Mouse (Mus musculus) embryo, embryonic 10.5 days (tissue): ENCODE measurements around the gene Mgll.

Experiments
- DNase-seq: peaks from one replicate; pipeline ENCODE4 v3.0.0-alpha.2; 2015; ENCODE audit warnings: low spot score

Mgll gene

DNA sequence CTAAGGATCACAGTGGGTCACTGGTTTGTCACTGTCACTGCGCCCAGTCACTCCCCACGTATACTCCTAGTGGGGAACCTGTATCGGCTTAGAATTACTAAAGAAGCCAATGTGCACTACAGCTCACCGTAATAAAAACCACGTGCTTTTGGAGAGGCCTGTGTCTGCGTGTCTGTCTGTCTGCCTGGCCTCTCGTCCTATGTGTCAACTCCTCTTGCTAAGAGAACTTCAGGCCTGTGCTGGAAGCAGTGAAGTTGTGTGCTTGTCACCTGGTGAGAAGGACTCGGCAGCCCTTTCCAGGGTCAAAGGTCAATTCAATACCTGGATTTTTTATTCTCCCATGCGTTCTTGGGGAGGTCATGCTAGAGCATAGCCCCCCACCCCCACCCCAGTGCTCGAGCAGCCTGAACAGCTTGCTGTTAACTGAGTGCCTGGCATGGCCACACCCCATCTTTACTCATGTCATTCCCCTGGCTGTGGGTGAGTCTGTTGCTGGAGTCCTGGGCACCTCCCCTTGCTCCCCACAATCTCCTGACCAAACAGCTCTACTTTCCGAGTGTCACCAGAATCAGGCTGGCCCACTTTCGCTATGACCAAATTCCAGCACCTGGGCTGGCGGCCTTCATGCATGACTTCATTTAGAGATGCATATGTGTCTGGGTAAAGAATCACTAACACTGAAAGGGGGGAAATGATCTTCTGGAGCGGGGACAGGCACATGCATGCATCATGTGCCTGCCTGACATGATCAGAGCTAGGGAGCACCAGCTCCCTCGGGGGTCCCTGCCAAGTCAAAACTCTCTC lies 104.2 kb downstream of the Mgll start:
- DNase-seq: no peak

DNA sequence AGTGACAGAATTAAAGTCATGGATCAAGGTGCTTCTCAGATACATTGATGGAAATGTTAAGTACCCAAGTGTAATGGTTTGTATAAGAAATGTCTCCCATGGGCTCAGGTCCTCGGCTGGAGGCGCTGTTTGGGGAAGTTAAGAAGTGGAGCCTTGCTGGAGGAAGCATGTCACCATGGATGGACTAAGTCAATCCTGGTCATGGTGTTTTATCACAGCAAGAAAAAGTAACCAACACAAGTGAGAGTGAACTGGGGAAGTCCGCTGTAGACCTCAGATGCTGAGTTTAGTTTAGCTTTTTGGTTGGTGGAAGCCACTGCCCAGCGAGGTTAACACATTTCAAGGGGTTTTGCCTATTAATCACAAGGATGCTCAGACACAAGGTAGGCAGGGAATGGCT lies 105.4 kb downstream of the Mgll start:
- DNase-seq: no peak

DNA sequence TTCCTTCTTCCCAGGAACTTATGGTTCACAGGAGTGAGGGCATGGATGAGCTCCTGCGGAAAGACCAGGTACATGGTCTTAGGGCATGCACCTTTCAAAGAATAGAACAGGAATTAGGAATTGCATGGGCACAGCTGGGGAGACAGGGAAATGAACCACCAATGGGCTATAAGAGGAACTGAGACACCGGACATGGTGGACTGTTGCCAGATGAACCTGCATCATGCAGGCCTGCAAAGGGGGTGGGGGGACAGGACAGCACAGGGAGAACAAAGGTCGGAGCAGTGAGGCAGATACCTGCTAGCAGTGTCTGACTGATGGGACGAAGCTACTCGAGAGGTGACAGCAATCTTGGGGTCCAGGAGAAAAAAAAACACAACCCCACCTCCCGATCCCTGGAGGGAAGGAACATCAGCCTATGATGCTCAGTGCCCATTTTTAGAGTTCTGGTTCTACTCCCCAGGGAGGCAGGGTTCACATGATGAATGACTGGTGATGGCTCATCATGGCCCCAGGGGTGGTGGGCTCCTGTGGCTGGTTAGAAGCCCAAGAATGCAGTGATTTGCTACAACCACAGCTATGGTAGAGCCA lies 106.0 kb downstream of the Mgll start:
- no peak for DNase-seq

DNA sequence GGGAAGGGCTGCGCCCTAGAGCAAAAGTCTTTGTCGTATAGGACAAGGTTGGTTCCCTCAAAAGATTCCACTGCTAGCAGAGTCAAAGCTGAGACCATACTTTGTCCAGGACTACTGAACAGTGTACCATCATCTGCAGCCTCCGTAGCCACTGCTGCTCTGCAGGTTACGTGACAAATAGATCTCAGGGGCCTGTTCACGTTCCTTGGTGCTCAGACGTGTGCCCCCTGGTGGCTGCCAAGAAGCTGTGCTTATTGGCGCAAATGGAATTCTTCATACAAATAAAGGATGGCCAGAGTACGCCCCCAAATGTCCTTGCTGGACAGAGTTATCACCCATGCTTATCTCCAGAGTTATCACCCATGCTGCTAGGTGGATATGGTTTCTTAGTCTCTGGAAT lies 107.2 kb downstream of the Mgll start:
- DNase-seq: peak; percentile 91

- no peak for DNase-seq
These were observed 108.5 kb downstream of the Mgll start for GRCm38 (mm10) chr6:88832663-88833062.

DNA sequence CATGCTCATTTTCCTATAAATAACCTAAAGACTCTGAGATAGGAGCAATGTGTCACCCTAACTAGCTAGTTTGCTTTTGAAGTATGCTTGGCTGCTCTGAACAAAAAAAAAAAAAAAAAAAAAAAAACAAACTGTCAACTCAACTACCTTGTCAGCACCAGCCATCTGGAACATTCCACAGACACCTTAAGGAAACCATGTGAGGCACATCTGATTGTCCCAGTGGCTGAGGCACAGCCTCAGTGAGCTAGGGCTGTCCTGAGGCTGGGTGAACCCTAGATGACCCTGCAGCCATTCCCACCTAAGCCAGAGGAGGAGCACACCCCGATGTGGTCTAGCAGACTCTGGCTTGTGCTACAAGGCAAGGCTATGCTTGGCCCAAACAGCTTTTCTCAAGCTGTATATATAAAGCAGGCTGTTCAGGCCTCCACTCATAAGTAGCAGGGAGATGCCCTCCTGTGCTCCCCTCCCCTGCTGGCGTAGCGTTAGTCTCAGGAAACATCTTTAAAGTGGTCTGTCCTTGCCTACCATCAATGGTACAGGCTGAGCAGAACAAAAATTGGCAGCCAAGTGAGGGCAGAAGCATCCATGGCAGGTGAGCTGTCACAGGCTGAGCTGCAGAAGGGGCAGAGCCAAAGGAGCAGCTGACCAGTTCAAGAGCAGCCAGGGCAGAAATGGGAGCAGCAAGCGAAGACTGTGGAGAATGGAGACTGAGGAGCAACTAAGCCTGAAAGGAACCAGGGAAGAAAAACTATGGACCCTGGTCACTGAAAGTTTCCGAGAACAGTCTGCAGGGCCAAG lies 109.3 kb downstream of the Mgll start:
- DNase-seq: no peak

DNA sequence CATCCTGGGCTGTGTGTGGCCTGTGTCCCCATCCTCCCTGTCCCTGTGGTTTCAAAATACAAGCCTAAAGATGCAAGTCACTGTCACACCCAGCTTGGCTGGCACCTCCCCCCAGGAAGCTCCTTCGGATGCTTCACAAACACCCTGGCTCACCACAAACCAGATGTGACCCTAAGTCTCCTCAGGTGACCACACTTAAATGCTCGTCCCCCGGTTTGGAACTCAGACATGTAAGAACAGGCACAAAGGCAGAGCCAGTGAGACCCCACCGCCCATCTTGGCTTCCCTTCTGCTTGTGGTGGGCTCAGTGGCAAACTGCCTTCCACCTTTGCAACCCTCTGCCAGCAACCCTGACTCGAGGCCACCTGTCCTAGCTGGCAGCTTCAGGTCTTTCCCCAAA lies 110.8 kb downstream of the Mgll start:
- no peak for DNase-seq

- no peak for DNase-seq
These were observed 112.1 kb downstream of the Mgll start for GRCm38 (mm10) chr6:88836178-88836819.

GRCm38 (mm10) chr6:88837999-88838398 lies 113.8 kb downstream of the Mgll start:
- DNase-seq: no peak

DNA sequence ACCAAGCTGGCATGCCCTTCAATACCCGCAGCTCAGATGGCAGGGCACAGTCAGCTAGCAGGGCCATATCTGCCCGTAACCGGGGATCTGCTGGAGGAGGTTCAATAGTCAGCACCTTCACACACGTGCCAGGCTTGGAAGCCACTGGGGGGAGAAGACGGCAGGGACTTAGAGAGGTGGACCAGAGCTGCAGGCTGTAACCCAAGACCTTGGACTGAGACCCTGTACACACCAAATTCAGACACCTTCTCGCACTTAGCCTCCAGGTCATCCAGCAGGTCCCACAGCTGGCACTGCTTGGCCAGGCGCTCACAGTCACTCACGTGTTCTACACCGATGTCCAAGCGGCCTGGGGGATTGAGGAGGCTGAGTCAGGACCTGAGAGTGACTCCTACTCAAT lies 114.4 kb downstream of the Mgll start:
- DNase-seq: no peak

DNA sequence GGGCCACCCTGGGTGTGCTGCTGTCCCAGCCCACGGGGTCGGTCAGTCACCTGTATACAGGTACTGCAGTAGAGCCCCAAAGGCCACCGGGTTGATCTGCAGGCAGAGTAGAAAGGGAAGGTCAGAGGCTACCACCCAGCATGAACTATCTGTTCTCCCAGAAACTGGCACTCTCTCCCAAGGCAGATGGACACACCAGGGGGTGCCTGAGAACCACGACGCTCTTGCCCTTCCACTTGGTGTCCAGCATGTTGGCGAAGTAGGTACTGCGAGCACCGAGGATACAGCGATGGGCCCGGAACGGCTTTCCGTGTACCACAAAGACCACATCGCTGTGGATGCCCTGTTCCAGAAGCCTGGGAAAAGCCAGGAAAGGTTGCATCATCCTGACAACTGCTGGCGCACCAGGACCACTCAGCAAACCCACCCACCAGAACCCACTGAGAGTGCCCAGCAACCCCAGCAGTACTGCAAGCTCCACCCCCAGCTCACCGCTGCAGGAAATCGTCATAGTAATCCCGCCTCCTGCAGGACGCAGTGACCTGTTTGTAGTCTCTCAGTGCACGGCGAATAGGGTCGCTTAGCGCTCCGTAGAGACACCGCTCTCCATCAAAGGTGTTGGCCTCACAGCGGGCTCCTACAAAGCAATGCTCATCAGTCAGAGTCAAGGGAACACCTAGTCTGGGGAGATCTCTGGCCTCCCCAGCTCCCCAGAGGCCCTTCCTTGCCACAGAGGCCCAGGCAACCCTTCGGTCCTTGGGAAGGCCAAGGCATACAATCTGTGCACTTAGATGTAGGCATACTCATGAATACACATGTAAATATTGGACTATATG lies 115.1 kb downstream of the Mgll start:
- DNase-seq: no peak

DNA sequence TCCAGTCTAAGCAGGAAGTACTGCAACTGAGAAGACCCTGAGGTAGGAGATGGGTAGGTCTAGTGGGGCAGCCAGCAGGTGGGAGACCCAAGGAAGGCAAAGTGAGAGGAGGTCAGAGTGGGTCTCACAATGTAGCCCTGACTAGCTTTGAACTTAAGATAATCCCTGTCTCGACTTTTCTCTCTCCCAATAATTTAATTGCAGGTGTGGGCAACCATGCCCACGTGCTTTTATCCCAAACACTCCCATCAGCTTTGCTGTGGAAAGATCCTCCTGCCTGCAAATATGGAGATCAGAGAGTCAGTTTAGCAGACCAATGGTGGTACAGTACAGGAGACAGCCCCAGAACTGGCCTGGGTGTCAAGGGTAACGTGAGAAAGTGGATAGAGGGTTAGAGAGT lies 116.0 kb downstream of the Mgll start:
- DNase-seq: no peak

- DNase-seq: no peak
These were observed 116.7 kb downstream of the Mgll start for GRCm38 (mm10) chr6:88840791-88841513.

DNA sequence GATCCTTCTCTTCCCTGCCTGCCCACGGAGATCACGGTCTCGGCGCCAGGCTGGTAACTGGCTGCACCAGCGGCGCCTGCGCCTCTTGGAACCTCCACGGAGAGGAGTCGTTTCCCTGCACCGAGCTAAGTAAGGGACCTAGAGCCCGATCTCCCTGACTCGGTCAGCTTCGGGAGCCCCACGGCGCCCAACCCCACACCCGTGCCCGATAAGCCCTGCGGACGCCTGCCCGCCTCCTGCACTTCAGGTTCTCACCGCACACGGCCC lies 117.2 kb downstream of the Mgll start:
- no peak for DNase-seq

- peak; percentile 100 for DNase-seq
These were observed 117.8 kb downstream of the Mgll start, which contains the start of gene Abtb1 for GRCm38 (mm10) chr6:88841781-88842689. Gene Abtb1 (minus strand): TSS chr6:88841984.

GRCm38 (mm10) chr6:88842731-88843151 lies 118.5 kb downstream of the Mgll start:
- peak; percentile 42 for DNase-seq

GRCm38 (mm10) chr6:88843241-88843640 lies 119.0 kb downstream of the Mgll start:
- no peak for DNase-seq

GRCm38 (mm10) chr6:88843781-88844725 lies 119.8 kb downstream of the Mgll start:
- DNase-seq: no peak
